Mouse (Mus musculus) heart, adult 2 months (tissue): ENCODE results near the gene Pogz. TPM values are rescaled to one million over a fixed set of nuclear protein-coding genes. Genes with fewer than 3 reads are reported as not detected.
A peak's percentile ranks its signal among the peaks of the same experiment; 100 is the strongest.

Experiments used
- DNase-seq, 2 experiments: peaks; one replicate each; pipeline ENCODE4 v3.0.0; 2021
- H3K27ac ChIP-seq: fragments of 200-600 bp; 2 replicates; pipeline ENCODE4 v1.8.1; 2022
- H3K27me3 ChIP-seq: fragments of 200-500 bp; 2 replicates; pipeline ENCODE4 v1.6.1; 2012; ENCODE audit warnings: mild to moderate bottlenecking, low read length, inconsistent platforms, mixed read lengths; ENCODE audit not compliant: control insufficient read depth, insufficient read depth
- H3K36me3 ChIP-seq: fragments of 200-500 bp; 2 replicates; pipeline ENCODE4 v1.6.1; 2012; ENCODE audit warnings: low read length, inconsistent platforms; ENCODE audit not compliant: control insufficient read depth, insufficient read depth
- H3K4me1 ChIP-seq: fragments of 200-500 bp; 2 replicates; pipeline ENCODE4 v1.6.1; 2011; ENCODE audit warnings: low read length; ENCODE audit not compliant: control insufficient read depth, insufficient read depth
- H3K4me3 ChIP-seq: fragments of 200-600 bp; 2 replicates; pipeline ENCODE4 v1.8.1; 2022
- H3K79me2 ChIP-seq: fragments of 200-500 bp; replicated peaks from 2 replicates; pipeline ENCODE4 v1.6.1; 2012; ENCODE audit warnings: mild to moderate bottlenecking, inconsistent platforms, low read length, moderate library complexity, mixed read lengths; ENCODE audit not compliant: control insufficient read depth, insufficient read depth
- H3K9ac ChIP-seq: fragments of 200-500 bp; 2 replicates; pipeline ENCODE4 v1.6.1; 2012; ENCODE audit warnings: low read depth, mild to moderate bottlenecking, control low read depth, inconsistent platforms, low read length, mixed read lengths
- CTCF ChIP-seq: fragments of 200-600 bp; IDR thresholded peaks from 2 replicates; pipeline ENCODE4 v1.8.1; 2022; ENCODE audit warnings: antibody characterized with exemption, mild to moderate bottlenecking, moderate library complexity
- EP300 ChIP-seq: fragments of 200-500 bp; IDR thresholded peaks from 2 replicates; pipeline ENCODE4 v1.6.1; 2011; ENCODE audit warnings: low read depth, low read length, control low read depth; ENCODE audit not compliant: insufficient read depth
- POLR2A ChIP-seq: fragments of 200-500 bp; IDR thresholded peaks from 2 replicates; pipeline ENCODE4 v1.6.1; 2011; ENCODE audit warnings: mild to moderate bottlenecking, low read depth, low read length, control low read depth; ENCODE audit not compliant: insufficient read depth
- WGBS: fragments of 180-500 bp; shearing (Covaris S2); methylation state at CpG from one replicate; pipeline ENCODE4 v1.1.7; 2018; 5-methylcytosine and 5-hydroxymethylcytosine counted together
- intact Hi-C: fragments of 180-260 bp; cut with DNase I; formaldehyde crosslinking; loops from one replicate; pipeline ENCODE4 v1.15.1; 2025
- polyA plus RNA-seq: library from polyadenylated mRNA; depleted of rRNA; stranded (reverse); fragments of >200 nt; gene quantifications from 2 replicates; pipeline ENCODE4 v1.2.3, GENCODE M21; 2012
- total RNA-seq, 2 experiments: library from RNA; stranded (reverse); gene quantifications; 2 replicates each; pipeline ENCODE4 v1.2.3; 2021

Pogz gene
- total and polyA plus RNA-seq, 3 experiments: 13.7 to 17.3 (median 17.3) TPM

- Histone ChIP-seq H3K4me3 (no peak overlapping the region), H3K27me3 (no peaks in the 10 kb centered on the region), H3K9ac (no peak overlapping the region), H3K4me1 (no peaks in the 10 kb centered on the region), H3K79me2 (no peaks in the 10 kb centered on the region), H3K27ac (no peak overlapping the region), H3K36me3 (no peaks in the 10 kb centered on the region)
- intact Hi-C loops: no loop called here
- WGBS: 70% methylated on average over 7 of the region's 7 CpGs
- no peak for DNase-seq
- TF ChIP-seq CTCF (no peak), POLR2A (no peak), EP300 (no peak)
Observed at GRCm38 (mm10) chr3:94795596-94796140, 41.7 kb upstream of the Pogz start.

- Histone ChIP-seq H3K27me3 (no peaks in the 10 kb centered on the region), H3K4me1 (no peaks in the 10 kb centered on the region), H3K4me3 (no peak overlapping the region), H3K9ac (no peak overlapping the region), H3K27ac (no peak overlapping the region), H3K79me2 (no peaks in the 10 kb centered on the region), H3K36me3 (no peaks in the 10 kb centered on the region)
- intact Hi-C loops: no loop called here
- DNase-seq: no peak
- no peak for TF ChIP-seq EP300
- no peak for TF ChIP-seq CTCF
- no peak for TF ChIP-seq POLR2A
Observed at GRCm38 (mm10) chr3:94796181-94796580, 41.2 kb upstream of the Pogz start.

DNA sequence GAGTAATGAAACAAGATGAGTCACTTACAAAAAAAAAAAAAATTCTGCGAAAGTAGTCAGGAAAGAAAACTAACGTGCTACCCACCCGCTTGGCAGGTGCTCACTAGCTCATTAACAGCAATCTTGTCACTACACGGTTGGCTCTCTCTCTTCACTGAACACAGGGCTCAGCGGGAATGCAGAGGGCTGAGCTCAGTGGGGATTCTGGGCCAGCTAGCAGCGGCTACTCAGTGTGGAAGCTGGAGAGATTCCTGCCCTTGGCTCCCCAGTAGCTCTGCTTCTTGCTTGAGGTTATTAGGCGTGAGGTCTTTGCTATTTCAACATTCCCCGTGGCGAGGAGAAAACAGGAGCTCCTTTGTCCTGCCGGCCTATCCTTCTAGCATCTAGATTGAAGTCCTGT, 33.2 kb upstream of the Pogz start:
- H3K79me2 ChIP-seq: no peaks in the 10 kb centered on the region
- 21% methylated on average over 10 of the region's 10 CpGs for WGBS
- H3K27ac ChIP-seq: no peak overlapping the region
- no peak for TF ChIP-seq POLR2A
- no peak for TF ChIP-seq CTCF
- no peak for TF ChIP-seq EP300
- H3K4me3 ChIP-seq: no peak overlapping the region
- no peak overlapping the region for H3K9ac ChIP-seq
- peak; percentile 41 to 48 for DNase-seq
- no peaks in the 10 kb centered on the region for H3K4me1 ChIP-seq
- intact Hi-C loops: no loop called here
- no peaks in the 10 kb centered on the region for H3K27me3 ChIP-seq
- no peaks in the 10 kb centered on the region for H3K36me3 ChIP-seq

- H3K4me3 ChIP-seq: no peak overlapping the region
- TF ChIP-seq EP300 (no peak), POLR2A (no peak)
- DNase-seq: no peak
- no peaks in the 10 kb centered on the region for H3K4me1 ChIP-seq
- intact Hi-C loops: no loop called here
- WGBS: 89% methylated on average over 4 of the region's 4 CpGs
- no peak overlapping the region for H3K9ac ChIP-seq
- no peak overlapping the region for H3K27ac ChIP-seq
- no peaks in the 10 kb centered on the region for H3K79me2 ChIP-seq
- H3K36me3 ChIP-seq: no peaks in the 10 kb centered on the region
- H3K27me3 ChIP-seq: no peaks in the 10 kb centered on the region
Observed at GRCm38 (mm10) chr3:94804976-94805375, 32.4 kb upstream of the Pogz start.

GRCm38 (mm10) chr3:94808296-94808695, 29.1 kb upstream of the Pogz start:
- Histone ChIP-seq H3K36me3 (no peaks in the 10 kb centered on the region), H3K4me3 (no peak overlapping the region), H3K27me3 (no peaks in the 10 kb centered on the region), H3K4me1 (no peaks in the 10 kb centered on the region), H3K79me2 (no peaks in the 10 kb centered on the region), H3K9ac (no peak overlapping the region), H3K27ac (no peak overlapping the region)
- TF ChIP-seq EP300: no peak
- TF ChIP-seq CTCF: peak; percentile 14
- no peak for TF ChIP-seq POLR2A
- DNase-seq: no peak
- WGBS: 72% methylated on average over 1 of the region's 1 CpGs
- intact Hi-C loops: no loop called here

DNA sequence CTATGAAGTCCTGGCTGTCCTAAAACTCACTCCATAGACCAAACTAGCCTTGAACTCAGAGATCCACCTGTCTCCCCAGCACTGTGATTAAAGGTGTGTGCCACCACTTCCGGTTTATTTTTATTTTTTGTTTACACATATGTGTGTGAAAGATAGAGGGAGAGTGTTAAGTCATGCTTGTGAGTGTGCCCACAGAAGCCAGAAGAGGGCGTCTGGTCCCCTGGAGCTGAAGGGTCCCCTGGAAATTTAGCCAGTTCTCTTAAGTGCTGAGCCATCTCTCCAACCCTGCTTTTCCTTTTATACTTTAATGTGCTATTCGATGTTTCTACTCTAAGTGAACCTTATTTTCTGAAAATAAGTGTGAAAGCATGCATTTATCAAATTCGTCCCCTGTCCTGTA, 25.7 kb upstream of the Pogz start:
- Histone ChIP-seq H3K27ac (no peak overlapping the region), H3K9ac (no peak overlapping the region), H3K79me2 (no peaks in the 10 kb centered on the region), H3K4me1 (no peaks in the 10 kb centered on the region), H3K36me3 (no peaks in the 10 kb centered on the region), H3K4me3 (no peak overlapping the region), H3K27me3 (no peaks in the 10 kb centered on the region)
- intact Hi-C loops: loop anchor here (2.0 to 5.0 kb wide), 2 partner anchors 37 to 91 kb away; no protein-coding TSS in a partner anchor
- no peak for DNase-seq
- TF ChIP-seq CTCF (peak; percentile 74), EP300 (no peak)
- WGBS: 11% methylated on average over 4 of the region's 4 CpGs

- H3K27ac ChIP-seq: no peak overlapping the region
- 87% methylated on average over 3 of the region's 3 CpGs for WGBS
- H3K27me3 ChIP-seq: no peaks in the 10 kb centered on the region
- no peak overlapping the region for H3K4me3 ChIP-seq
- H3K9ac ChIP-seq: no peak overlapping the region
- no peaks in the 10 kb centered on the region for H3K4me1 ChIP-seq
- H3K79me2 ChIP-seq: no peaks in the 10 kb centered on the region
- H3K36me3 ChIP-seq: no peaks in the 10 kb centered on the region
- intact Hi-C loops: loop anchor here (2.0 to 5.0 kb wide), 2 partner anchors 35 to 89 kb away; no protein-coding TSS in a partner anchor
- DNase-seq: no peak
- TF ChIP-seq CTCF (no peak), POLR2A (no peak), EP300 (no peak)
Observed at GRCm38 (mm10) chr3:94813651-94814050, 23.7 kb upstream of the Pogz start.
